Comparison of ENCODE assay signal across 18 mouse cellular contexts in genomic region chr11:119523392-119523791, GRCm38 (mm10). TPM values are rescaled to one million over a fixed set of nuclear protein-coding genes. Genes with fewer than 3 reads are reported as not detected.
DNase-seq lines count a peak whose midpoint lies in the region; ATAC-seq and TF ChIP-seq lines count a peak whose summit lies in the region.
"Had no signal": no experiment of that assay in that cellular context is flagged by ENCODE, and none has a peak within 500 bp of the region (broad histone marks: within the 10 kb centered on the region; RNA-seq: fewer than 3 reads in every experiment).

No protein-coding gene starts in this region.

- 81% methylated on average over 3 of the region's 3 CpGs for WGBS in lung, postnatal 0 days

- DNase-seq in cerebellum, adult 11-12 months: peak; percentile 55
- DNase-seq in cerebellum, postnatal 4 days (ENCODE audit: low spot score in 2 of 2): no peak
- DNase-seq in cerebellum, adult 9-11 months: peak; percentile 64
- DNase-seq in cerebellum, postnatal 14 days: no peak
- no peak for DNase-seq in layer of hippocampus, adult 2 months (ENCODE audit: low spot score in 2 of 2)
- no peak for DNase-seq in layer of hippocampus, adult 11-12 months (ENCODE audit: low spot score)
- DNase-seq in lung, postnatal 0 days (ENCODE audit: low spot score): no peak
- DNase-seq in lung, postnatal 25 days (ENCODE audit: low spot score): no peak
- DNase-seq: B cell, adult 2 months; forebrain, postnatal 0 days had no signal

- ATAC-seq in lung, postnatal 0 days: no peak
- ATAC-seq: activated CD4-positive, CD25-positive, alpha-beta regulatory T cell, adult 4 months; CD4-positive, CD25-positive, alpha-beta regulatory T cell, adult 4 months; forebrain, embryonic 13.5 days; forebrain, embryonic 15.5 days; forebrain, postnatal 0 days; Patski had no signal

- no peaks in the 10 kb centered on the region for H3K4me1 ChIP-seq in lung, postnatal 0 days (ENCODE audit: insufficient read depth, low read depth, low read length)

- H3K27ac ChIP-seq in layer of hippocampus, adult 2 months: peak overlapping the region; percentile 88; the same call in 1 of the 2 replicates
- 0 out of 2 replicates have a peak overlapping the region, but pooled peaks have one; percentile 60 for H3K27ac ChIP-seq in lung, postnatal 0 days (ENCODE audit: low read length)
- H3K27ac ChIP-seq: embryonic facial prominence, embryonic 10.5 days; embryonic facial prominence, embryonic 12.5 days; forebrain, embryonic 15.5 days had no signal

- peak; percentile 26 for TF ChIP-seq CTCF in layer of hippocampus, adult 2 months (conservative IDR thresholded peaks at IDR 0.05)
- TF ChIP-seq CTCF in lung, postnatal 0 days (IDR thresholded peaks at IDR 0.05): 0 out of 2 replicates have a peak, but pooled peaks have one; percentile 2

- no peaks in the 10 kb centered on the region for H3K36me3 ChIP-seq in lung, postnatal 0 days (ENCODE audit: insufficient read depth, low read length)
- H3K36me3 ChIP-seq: embryonic facial prominence, embryonic 10.5 days; embryonic facial prominence, embryonic 12.5 days; forebrain, embryonic 15.5 days; G1E had no signal

- no peak for TF ChIP-seq EP300 in lung, postnatal 0 days (IDR thresholded peaks at IDR 0.05)

- H3K9me3 ChIP-seq in lung, postnatal 0 days (ENCODE audit: low read length): no peaks in the 10 kb centered on the region
- H3K9me3 ChIP-seq: embryonic facial prominence, embryonic 10.5 days; embryonic facial prominence, embryonic 12.5 days; forebrain, embryonic 13.5 days; forebrain, embryonic 15.5 days had no signal

- H3K27me3 ChIP-seq in lung, postnatal 0 days (replicated peaks; ENCODE audit: insufficient read depth, low read length): no peaks in the 10 kb centered on the region
- H3K27me3 ChIP-seq: forebrain, embryonic 13.5 days; forebrain, embryonic 15.5 days had no signal

- H3K4me2 ChIP-seq in lung, postnatal 0 days (replicated peaks; ENCODE audit: low read depth, low read length): no peak overlapping the region
- H3K4me2 ChIP-seq: embryonic facial prominence, embryonic 12.5 days; forebrain, embryonic 13.5 days; forebrain, embryonic 15.5 days had no signal

- H3K9ac ChIP-seq in lung, postnatal 0 days (replicated peaks; ENCODE audit: low read depth): no peak overlapping the region
- H3K9ac ChIP-seq: embryonic facial prominence, embryonic 12.5 days; forebrain, embryonic 13.5 days; forebrain, embryonic 15.5 days; forebrain, postnatal 0 days had no signal

- H3K4me3 ChIP-seq in layer of hippocampus, adult 2 months: no peak overlapping the region
- no peak overlapping the region for H3K4me3 ChIP-seq in lung, postnatal 0 days (ENCODE audit: low read depth, low read length)
- H3K4me3 ChIP-seq: embryonic facial prominence, embryonic 10.5 days; embryonic facial prominence, embryonic 12.5 days; forebrain, embryonic 13.5 days; forebrain, embryonic 15.5 days had no signal

RNA-seq across cellular contexts. Expression of gene Nptx1, which starts 24.2 kb away (rescaled TPM):
- 100 to 1,000 TPM; 475 to 499 TPM for total RNA-seq in layer of hippocampus, adult 2 months (2021)
- 1.7 and 2.1 TPM in 2 replicates for polyA plus RNA-seq in lung, postnatal 0 days (2015; fragmentation: Nextera tagmentation; extraction: Ambion mirVana)
- polyA plus RNA-seq: activated CD4-positive, CD25-positive, alpha-beta regulatory T cell, adult 4 months; CD4-positive, CD25-positive, alpha-beta regulatory T cell, adult 4 months; G1E had no signal

RNA-seq across cellular contexts. Expression of gene Endov, which starts 32.2 kb away (rescaled TPM):
- 10 to 100 TPM; 35.8 to 35.9 TPM for total RNA-seq in layer of hippocampus, adult 2 months (2021)
- 10.2 and 10.3 TPM in 2 replicates for polyA plus RNA-seq in lung, postnatal 0 days (2015; fragmentation: Nextera tagmentation; extraction: Ambion mirVana)

Comparison
In these comparisons a context has a peak if more than half of its experiments do, and no peak if none do; other contexts are left out.
1. DNase-seq: peak in cerebellum, adult 11-12 months (single experiment) and cerebellum, adult 9-11 months (single experiment); none in cerebellum, postnatal 4 days (0 of 2), cerebellum, postnatal 14 days (0 of 2), layer of hippocampus, adult 2 months (0 of 2), layer of hippocampus, adult 11-12 months (single experiment), lung, postnatal 0 days (single experiment) and lung, postnatal 25 days (single experiment).